11 mouse cellular contexts compared by ENCODE assay signal in the genomic region with DNA sequence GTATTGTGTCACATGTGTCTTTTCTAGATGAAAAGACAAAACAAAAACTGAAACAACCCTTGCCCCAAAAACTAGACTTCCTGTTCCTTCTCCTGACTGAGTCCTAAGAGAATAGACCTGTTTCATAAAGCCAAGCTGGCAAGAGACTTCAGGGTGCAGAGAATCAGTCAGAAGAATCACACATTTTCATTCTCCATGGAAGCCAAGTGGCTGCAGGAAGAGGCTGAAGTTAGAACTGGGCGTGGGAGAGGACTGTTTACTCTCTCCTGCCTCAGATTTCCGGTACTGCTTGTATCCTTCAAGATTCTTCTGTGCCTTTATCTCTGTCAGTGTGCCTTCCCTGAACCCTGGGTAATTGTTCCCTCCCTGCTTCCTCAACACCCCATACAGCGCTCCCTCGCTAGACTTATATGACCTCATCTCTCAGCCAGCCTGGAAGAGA.
A peak's percentile ranks its signal among the peaks of the same experiment; 100 is the strongest.
DNase-seq lines count a peak whose midpoint lies in the region; ATAC-seq lines count a peak whose summit lies in the region.
"Had no signal": no experiment of that assay in that cellular context is flagged by ENCODE, and none has a peak within 500 bp of the region (broad histone marks: within the 10 kb centered on the region; RNA-seq: fewer than 3 reads in every experiment).

No protein-coding gene starts in this region.

- H3K9ac ChIP-seq in forebrain, embryonic 15.5 days (replicated peaks), result no peak overlapping the region
- H3K9ac ChIP-seq: embryonic facial prominence, embryonic 12.5 days; neural tube, embryonic 13.5 days had no signal

- no peak overlapping the region for H3K4me2 ChIP-seq in forebrain, embryonic 15.5 days (replicated peaks)
- H3K4me2 ChIP-seq: embryonic facial prominence, embryonic 12.5 days; neural tube, embryonic 13.5 days had no signal

- H3K36me3 ChIP-seq in splenic B cell, adult 2 months (ENCODE audit: control insufficient read depth, insufficient read depth, low read length, poor library complexity, severe bottlenecking), result no peaks in the 10 kb centered on the region
- H3K36me3 ChIP-seq in forebrain, embryonic 15.5 days, result no peaks in the 10 kb centered on the region
- H3K36me3 ChIP-seq: embryonic facial prominence, embryonic 12.5 days; neural tube, embryonic 13.5 days had no signal

- peak; percentile 87 for ATAC-seq in inflammation-experienced regulatory T-cells, adult 6 months
- ATAC-seq in megakaryocyte progenitor cell, adult 5-6 weeks (replicated peaks; ENCODE audit: poor library complexity), result no peak
- no peak for ATAC-seq in forebrain, embryonic 15.5 days (replicated peaks)

- intact Hi-C loops in left cerebral cortex, postnatal 4 days (cut with DNase I), result no loop called here

- no peaks in the 10 kb centered on the region for H3K9me3 ChIP-seq in forebrain, embryonic 15.5 days
- H3K9me3 ChIP-seq: embryonic facial prominence, embryonic 12.5 days; neural tube, embryonic 13.5 days had no signal

- no peaks in the 10 kb centered on the region for H3K27me3 ChIP-seq in splenic B cell, adult 2 months (ENCODE audit: control insufficient read depth, insufficient read depth, low read length, poor library complexity, severe bottlenecking)
- no peaks in the 10 kb centered on the region for H3K27me3 ChIP-seq in forebrain, embryonic 15.5 days
- H3K27me3 ChIP-seq: embryonic facial prominence, embryonic 12.5 days; neural tube, embryonic 13.5 days had no signal

- H3K4me1 ChIP-seq in forebrain, embryonic 15.5 days, result 0 out of 2 replicates have a peak, but pooled peaks cover 8% of the 10 kb centered on the region

- WGBS in forebrain, embryonic 15.5 days, result 81% methylated on average over 4 of the region's 4 CpGs

- no peak overlapping the region for H3K27ac ChIP-seq in forebrain, embryonic 15.5 days (replicated peaks)
- H3K27ac ChIP-seq: embryonic facial prominence, embryonic 12.5 days; neural tube, embryonic 13.5 days had no signal

- peak; percentile 5 to 27 for DNase-seq in left cerebral cortex, adult 18-20 months (ENCODE audit: low spot score in 2 of 2)
- no peak for DNase-seq in left cerebral cortex, postnatal 4 days
- DNase-seq in brain, adult 2 months (ENCODE audit: low read depth, low spot score), result peak; percentile 56
- DNase-seq in splenic B cell, adult 2 months (ENCODE audit: low read depth, low spot score), result peak; percentile 6
- DNase-seq in spleen, adult 18-20 months, result no peak
- DNase-seq: gastrocnemius, postnatal 10 days had no signal

- H3K4me3 ChIP-seq in forebrain, embryonic 15.5 days, result no peak overlapping the region
- H3K4me3 ChIP-seq: embryonic facial prominence, embryonic 12.5 days; neural tube, embryonic 13.5 days had no signal

Comparison
In these comparisons a context has a peak if more than half of its experiments do, and no peak if none do; other contexts are left out.
1. DNase-seq: peak in left cerebral cortex, adult 18-20 months (2 of 2), brain, adult 2 months (single experiment) and splenic B cell, adult 2 months (single experiment); none in left cerebral cortex, postnatal 4 days (single experiment) and spleen, adult 18-20 months (0 of 2).